In genomic region chr5:37336485-37337105, GRCm38 (mm10) we compare ENCODE assay signal across 8 mouse cellular contexts. TPM values are rescaled to one million over a fixed set of nuclear protein-coding genes. Genes with fewer than 3 reads are reported as not detected.
A peak's percentile ranks its signal among the peaks of the same experiment; 100 is the strongest.
DNase-seq lines count a peak whose midpoint lies in the region; ATAC-seq and TF ChIP-seq lines count a peak whose summit lies in the region.

Evc (minus strand) TSS chr5:37336894.

- H3K4me1 ChIP-seq in forebrain, embryonic 16.5 days (replicated peaks; ENCODE audit: control insufficient read depth, insufficient read depth, low read length): peaks cover 22% of the 10 kb centered on the region

- H3K4me2 ChIP-seq in forebrain, embryonic 16.5 days (ENCODE audit: low read length): peak within 1 kb of the TSS; percentile 94

- H3K9ac ChIP-seq in forebrain, embryonic 16.5 days (replicated peaks; ENCODE audit: low read depth, low read length): peak within 1 kb of the TSS; percentile 61

- TF ChIP-seq POLR2A in brain, embryonic 14.5 days (IDR thresholded peaks at IDR 0.05; ENCODE audit: borderline replicate concordance, extremely low read depth, insufficient read depth, insufficient read length, poor library complexity, severe bottlenecking): peak; percentile 25; the same call in 1 of the 2 replicates

- no peak for TF ChIP-seq CTCF in brain, embryonic 14.5 days (IDR thresholded peaks at IDR 0.05; ENCODE audit: borderline replicate concordance, extremely low read depth, insufficient read depth, insufficient read length)
- TF ChIP-seq CTCF in layer of hippocampus, adult 2 months (conservative IDR thresholded peaks at IDR 0.05): 0 out of 2 replicates have a peak, but pooled peaks have one; percentile 11

- peak within 1 kb of the TSS; percentile 65 for H3K4me3 ChIP-seq in forebrain, embryonic 16.5 days (replicated peaks; ENCODE audit: low read length)
- H3K4me3 ChIP-seq in layer of hippocampus, adult 2 months: peak within 1 kb of the TSS; percentile 72

- no peaks in the 10 kb centered on the region for H3K9me3 ChIP-seq in forebrain, embryonic 16.5 days (ENCODE audit: control insufficient read depth, low read length)

- intact Hi-C loops in heart, postnatal 25 days (cut with DNase I): no loop called here

- H3K27ac ChIP-seq in forebrain, embryonic 16.5 days (ENCODE audit: low read length): no peak within 1 kb of the TSS
- peak within 1 kb of the TSS; percentile 81 for H3K27ac ChIP-seq in layer of hippocampus, adult 2 months

- under 1% methylated on average over 45 of the region's 48 CpGs for WGBS in forebrain, embryonic 16.5 days

- peak; percentile 73 for ATAC-seq in forebrain, embryonic 16.5 days

- H3K36me3 ChIP-seq in forebrain, embryonic 16.5 days (ENCODE audit: control insufficient read depth, insufficient read depth): no peaks in the 10 kb centered on the region

- peak; percentile 79 for DNase-seq in Muller cell, postnatal 12 days (ENCODE audit: inconsistent ontology term)
- DNase-seq in brain, embryonic 14.5 days (ENCODE audit: low read depth): peak; percentile 86
- DNase-seq in heart, postnatal 25 days (ENCODE audit: low spot score): peak; percentile 60
- peak in 1 of 2 experiments; percentile 39 for DNase-seq in layer of hippocampus, adult 2 months (ENCODE audit: low spot score in 2 of 2)
- peak; percentile 76 for DNase-seq in lung, postnatal 10 days
- peak; percentile 41 to 62 for DNase-seq in right cerebral cortex, postnatal 10 days (ENCODE audit: low spot score in 2 of 2)
- no peak for DNase-seq in MN1 (ENCODE audit: low spot score)

- no peaks in the 10 kb centered on the region for H3K27me3 ChIP-seq in forebrain, embryonic 16.5 days (replicated peaks; ENCODE audit: control insufficient read depth, insufficient read depth, low read length)

RNA-seq across cellular contexts. Expression of gene Evc, which starts in this region (rescaled TPM):
- polyA plus RNA-seq in brain, embryonic 14.5 days (2012; rRNA removed): 12.4 and 16.2 TPM in 2 replicates
- 6.2 and 7.0 TPM in 2 replicates for polyA plus RNA-seq in forebrain, embryonic 16.5 days (2015; fragmentation: Nextera tagmentation; extraction: Ambion mirVana)
- total RNA-seq in heart, postnatal 25 days (2021): 1 to 10 TPM; 3.8 to 5.8 TPM
- 10 to 100 TPM; 16.4 to 16.8 TPM for total RNA-seq in layer of hippocampus, adult 2 months (2021)
